Mouse (Mus musculus) layer of hippocampus, postnatal 14 days (tissue): ENCODE results near the gene Slc5a2. TPM values are rescaled to one million over a fixed set of nuclear protein-coding genes. Genes with fewer than 3 reads are reported as not detected.

Source experiments
- DNase-seq, 2 experiments: peaks; one replicate each; pipeline ENCODE4 v3.0.0; 2021 to 2022; ENCODE audit warnings: low spot score in 2 of 2, mixed read lengths in 1 of 2
- total RNA-seq, 2 experiments: library from RNA; stranded (reverse); gene quantifications; 2 replicates each; pipeline ENCODE4 v1.2.3; 2021

Gene Slc5a2
- total RNA-seq, 2 experiments from 2014 or later: not detected

GRCm38 (mm10) chr7:128298481-128299342 is 33.3 kb downstream of the Slc5a2 start:
- peak in 1 of 2 experiments; percentile 41 for DNase-seq

- DNase-seq: no peak
Measured at GRCm38 (mm10) chr7:128300952-128301351, 35.5 kb downstream of the Slc5a2 start.

GRCm38 (mm10) chr7:128302151-128302550 is 36.7 kb downstream of the Slc5a2 start:
- no peak for DNase-seq

- no peak for DNase-seq
Measured at GRCm38 (mm10) chr7:128304198-128304597, 38.7 kb downstream of the Slc5a2 start.

GRCm38 (mm10) chr7:128304907-128305306 is 39.5 kb downstream of the Slc5a2 start:
- DNase-seq: peak; percentile 24 to 49

GRCm38 (mm10) chr7:128307851-128308250 is 42.4 kb downstream of the Slc5a2 start:
- no peak for DNase-seq

- DNase-seq: peak in 1 of 2 experiments; percentile 7
Measured at GRCm38 (mm10) chr7:128309216-128309615, 43.8 kb downstream of the Slc5a2 start.

- DNase-seq: no peak
Measured at GRCm38 (mm10) chr7:128309776-128310175, 44.3 kb downstream of the Slc5a2 start.

GRCm38 (mm10) chr7:128310229-128310688 is 44.8 kb downstream of the Slc5a2 start:
- no peak for DNase-seq

GRCm38 (mm10) chr7:128311263-128311662 is 45.8 kb downstream of the Slc5a2 start:
- DNase-seq: no peak

- DNase-seq: no peak
Measured at GRCm38 (mm10) chr7:128311811-128312210, 46.4 kb downstream of the Slc5a2 start.

GRCm38 (mm10) chr7:128312375-128313059 is 47.1 kb downstream of the Slc5a2 start:
- no peak for DNase-seq

GRCm38 (mm10) chr7:128313601-128314000 is 48.1 kb downstream of the Slc5a2 start:
- no peak for DNase-seq

- DNase-seq: no peak
Measured at GRCm38 (mm10) chr7:128314491-128314890, 49.0 kb downstream of the Slc5a2 start.

GRCm38 (mm10) chr7:128317011-128317410 is 51.6 kb downstream of the Slc5a2 start:
- DNase-seq: no peak

- no peak for DNase-seq
Measured at GRCm38 (mm10) chr7:128319140-128319539, 53.7 kb downstream of the Slc5a2 start.

GRCm38 (mm10) chr7:128320219-128320816 is 54.9 kb downstream of the Slc5a2 start:
- DNase-seq: no peak

- DNase-seq: no peak
Measured at GRCm38 (mm10) chr7:128321260-128321659, 55.8 kb downstream of the Slc5a2 start.
